Mouse (Mus musculus): Measurements from ENCODE around the gene Olfr1357. TPM values are rescaled to one million over a fixed set of nuclear protein-coding genes. Genes with fewer than 3 reads are reported as not detected.

Olfr1357 gene
- polyA plus RNA-seq, 1 experiment from 2014 or later: not detected

Other genes with a start within 250 kb of the Olfr1357 start
- 363 and 377 TPM in 2 replicates for gene Rrp1, start 205.0 kb downstream of the Olfr1357 start, polyA plus RNA-seq (2015; fragmentation: Nextera tagmentation; extraction: Ambion mirVana)
- 91.6 and 97.8 TPM in 2 replicates for gene Cstb, start 192.4 kb downstream of the Olfr1357 start, polyA plus RNA-seq (2015; fragmentation: Nextera tagmentation; extraction: Ambion mirVana)
- 16.6 and 17.4 TPM in 2 replicates for gene Pdxk, start 153.1 kb downstream of the Olfr1357 start, polyA plus RNA-seq (2015; fragmentation: Nextera tagmentation; extraction: Ambion mirVana)
- not detected in 2 replicates for gene Olfr1358, start 100.6 kb downstream of the Olfr1357 start, polyA plus RNA-seq (2015; fragmentation: Nextera tagmentation; extraction: Ambion mirVana)
- 49.6 and 50.0 TPM in 2 replicates for gene Ilvbl, start 43.7 kb downstream of the Olfr1357 start, polyA plus RNA-seq (2015; fragmentation: Nextera tagmentation; extraction: Ambion mirVana)
- 4.1 and 4.9 TPM in 2 replicates for gene Syde1, start 26.1 kb downstream of the Olfr1357 start, polyA plus RNA-seq (2015; fragmentation: Nextera tagmentation; extraction: Ambion mirVana)
- not detected in 2 replicates for gene Casp14, start 100.2 kb upstream of the Olfr1357 start, polyA plus RNA-seq (2015; fragmentation: Nextera tagmentation; extraction: Ambion mirVana)
- 0.19 and 0.41 TPM in 2 replicates for gene Ccdc105, start 135.0 kb upstream of the Olfr1357 start, polyA plus RNA-seq (2015; fragmentation: Nextera tagmentation; extraction: Ambion mirVana)
- gene Slc1a6, start 162.4 kb upstream of the Olfr1357 start, polyA plus RNA-seq (2015; fragmentation: Nextera tagmentation; extraction: Ambion mirVana): 5.0 and 5.3 TPM in 2 replicates
- not detected in 2 replicates for gene Olfr1356, start 234.1 kb upstream of the Olfr1357 start, polyA plus RNA-seq (2015; fragmentation: Nextera tagmentation; extraction: Ambion mirVana)

Measured in midbrain, embryonic 13.5 days (tissue).